Mouse (Mus musculus) B cell, adult 62 days (primary cell): ENCODE data around the gene Olfr1366. TPM values are rescaled to one million over a fixed set of nuclear protein-coding genes. Genes with fewer than 3 reads are reported as not detected.

Source experiments
- total RNA-seq: library from RNA; stranded (reverse); gene quantifications from 4 replicates; pipeline ENCODE4 v1.2.4, GENCODE M21; 2023

Gene Olfr1366
- total RNA-seq, result not detected in 4 replicates

DNA sequence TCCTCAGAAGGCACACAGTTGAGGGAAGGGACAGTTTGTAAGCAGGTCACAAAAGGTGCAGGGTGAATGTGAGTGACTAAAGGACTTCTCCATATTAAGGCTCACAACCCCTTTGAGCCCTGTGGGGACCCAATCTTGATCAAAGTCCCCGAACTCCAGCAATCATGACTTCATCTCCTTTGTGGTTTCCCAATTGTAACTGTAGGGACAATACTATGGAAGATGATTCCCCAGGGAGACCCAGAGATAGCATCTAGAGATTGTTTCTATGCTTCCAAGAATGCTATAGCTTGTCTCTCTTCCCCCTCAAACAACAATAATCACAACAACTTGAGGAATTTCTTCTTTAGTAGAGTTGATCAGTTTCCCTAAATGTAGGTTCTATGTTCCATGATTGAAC lies at the start of gene Olfr1366:
Olfr1366 (minus strand) TSS at position 101 of the 400 bp plus-strand sequence.

DNA sequence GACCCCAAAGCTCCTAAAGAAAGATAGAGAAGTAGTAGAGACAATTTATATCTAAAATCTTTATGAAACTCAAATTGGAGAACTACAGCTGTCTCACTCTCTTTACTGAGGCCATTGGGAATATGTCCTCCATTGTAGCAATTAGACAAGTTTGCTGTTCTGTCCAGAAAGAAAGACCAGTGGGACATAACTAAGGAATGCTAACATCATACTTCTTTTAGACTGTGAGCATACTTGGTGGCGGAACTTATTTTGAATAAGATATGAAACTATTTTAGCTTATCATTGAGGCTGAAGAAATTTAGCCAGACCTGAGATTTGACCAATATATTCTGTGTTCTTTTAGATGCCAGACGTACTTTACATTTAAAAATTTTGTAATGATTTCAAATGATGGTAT lies 39.1 kb upstream of the Olfr1366 start, which contains the start of gene Olfr1364:
Olfr1364 (minus strand) TSS at position 101 of the 400 bp plus-strand sequence.

DNA sequence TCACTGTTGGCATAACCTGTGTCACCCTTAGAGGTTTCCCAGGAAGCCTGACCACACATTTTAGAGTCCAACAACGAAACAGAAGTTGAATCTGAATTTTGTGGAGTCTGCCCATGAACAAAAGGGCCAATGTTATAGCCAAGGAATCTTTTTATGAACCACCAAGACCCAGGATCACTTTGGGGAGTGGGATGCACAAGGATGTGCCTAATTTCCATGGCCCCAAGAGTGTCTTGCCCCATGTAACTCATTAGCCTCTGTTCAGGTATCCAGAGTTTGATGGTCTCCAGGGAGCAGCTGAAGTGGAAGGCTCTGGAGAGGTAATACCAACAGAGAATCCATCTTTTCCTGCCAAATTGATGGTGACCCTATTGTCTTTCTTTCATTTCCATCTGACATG lies 17.2 kb upstream of the Olfr1366 start, which contains the start of gene Olfr1535:
Olfr1535 (minus strand) TSS at position 101 of the 400 bp plus-strand sequence.

DNA sequence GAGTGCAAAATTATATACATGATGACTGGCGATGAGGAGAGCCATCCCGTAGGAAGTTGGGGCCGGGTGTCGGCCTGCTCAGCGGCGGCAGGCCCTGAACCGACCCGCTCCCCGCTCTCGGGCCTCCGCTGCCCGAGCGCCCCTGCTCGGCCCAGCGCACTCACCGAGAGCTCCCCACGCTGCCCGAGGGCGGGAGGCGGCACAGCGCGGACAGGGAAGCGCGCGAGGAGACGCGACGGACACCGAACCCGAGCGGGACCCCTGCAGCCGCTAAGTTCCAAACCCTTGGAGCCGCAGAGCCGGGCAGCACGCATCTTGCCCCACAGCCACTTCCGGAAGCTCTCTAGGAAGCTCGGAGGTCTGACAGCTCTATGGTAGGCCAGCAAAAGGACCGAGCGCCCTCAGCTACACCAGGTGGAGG lies 11.8 kb downstream of the Olfr1366 start, which contains the start of gene Zkscan8:
Zkscan8 (minus strand) TSS at position 340 of the 421 bp plus-strand sequence.

DNA sequence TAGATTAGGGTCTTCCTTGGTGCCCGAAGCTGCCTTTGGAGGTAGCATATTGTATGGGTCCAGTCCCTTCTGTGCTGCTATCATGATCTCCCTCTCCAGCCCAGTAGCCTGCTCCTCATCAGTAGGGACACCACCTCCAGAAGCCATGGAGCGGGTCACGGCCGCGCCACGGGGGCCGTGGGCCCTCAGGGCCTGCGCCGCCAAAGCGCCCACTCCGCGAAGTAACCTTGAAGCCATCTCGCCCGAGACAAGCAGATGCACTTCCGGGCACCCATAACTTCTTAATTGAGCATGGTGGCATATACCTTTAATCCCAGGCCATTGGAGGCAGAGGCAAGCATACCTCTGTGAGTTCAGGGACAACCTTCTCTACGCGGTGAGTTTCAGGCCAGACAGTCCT lies 41.4 kb downstream of the Olfr1366 start, which contains the start of gene Gm11273:
Gm11273 (minus strand) TSS at position 237 of the 400 bp plus-strand sequence.

DNA sequence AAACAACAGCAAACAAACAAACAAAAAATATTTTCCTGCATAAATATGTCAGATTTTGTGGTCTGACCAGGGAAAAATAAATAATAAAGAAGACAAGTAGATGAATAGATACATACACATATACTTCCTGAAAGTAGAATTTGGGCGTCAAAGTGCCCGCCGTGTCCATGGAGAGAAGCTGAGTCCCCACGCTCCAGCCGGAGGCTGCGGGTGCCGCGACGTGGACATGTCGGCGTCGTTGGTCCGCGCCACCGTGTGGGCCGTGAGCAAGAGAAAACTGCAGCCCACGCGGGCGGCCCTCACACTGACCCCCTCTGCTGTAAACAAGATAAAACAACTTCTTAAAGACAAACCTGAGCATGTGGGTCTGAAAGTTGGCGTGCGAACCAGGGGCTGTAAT lies 47.5 kb downstream of the Olfr1366 start, which contains the start of gene AK157302:
AK157302 (plus strand) TSS at position 144 of the 400 bp plus-strand sequence.

Other genes with a start within 250 kb of the Olfr1366 start
- not detected in 4 replicates for gene Gpx6, start 230.7 kb downstream of the Olfr1366 start, total RNA-seq
- not detected in 4 replicates for gene Olfr1367, start 195.9 kb downstream of the Olfr1366 start, total RNA-seq
- 0.75 to 1.9 TPM (median 1.4 TPM) in 4 replicates for gene Zscan12, start 180.0 kb downstream of the Olfr1366 start, total RNA-seq
- 49.3 to 57.9 TPM (median 53.2 TPM) in 4 replicates for gene Zkscan3, start 140.1 kb downstream of the Olfr1366 start, total RNA-seq
- 0.36 to 0.76 TPM (median 0.46 TPM) in 3 of 4 replicates, not detected in the other for gene Pgbd1, start 101.8 kb downstream of the Olfr1366 start, total RNA-seq
- 36.6 to 38.1 TPM (median 37.6 TPM) in 4 replicates for gene Zscan26, start 89.1 kb downstream of the Olfr1366 start, total RNA-seq
- gene Nkapl, start 74.3 kb downstream of the Olfr1366 start, total RNA-seq, result not detected in 4 replicates
- gene Zkscan4, start 63.9 kb downstream of the Olfr1366 start, total RNA-seq, result not detected in 4 replicates
- gene Gm10065, start 63.4 kb downstream of the Olfr1366 start, total RNA-seq, result not detected in 4 replicates
- gene AK157302, start 47.6 kb downstream of the Olfr1366 start, total RNA-seq, result 6.7 to 8.4 TPM (median 7.2 TPM) in 4 replicates
- gene Gm11273, start 41.4 kb downstream of the Olfr1366 start, total RNA-seq, result 10.4 to 24.0 TPM (median 18.4 TPM) in 4 replicates
- 7.7 to 11.4 TPM (median 10.3 TPM) in 4 replicates for gene Zkscan8, start 11.7 kb downstream of the Olfr1366 start, total RNA-seq
- gene Olfr1535, start 17.1 kb upstream of the Olfr1366 start, total RNA-seq, result not detected in 4 replicates
- gene Olfr1364, start 39.0 kb upstream of the Olfr1366 start, total RNA-seq, result not detected in 4 replicates
- gene Olfr1362, start 71.2 kb upstream of the Olfr1366 start, total RNA-seq, result not detected in 4 replicates
- gene Olfr11, start 99.7 kb upstream of the Olfr1366 start, total RNA-seq, result not detected in 4 replicates
- gene Olfr1361, start 120.6 kb upstream of the Olfr1366 start, total RNA-seq, result not detected in 4 replicates
- not detected in 4 replicates for gene Olfr1360, start 134.6 kb upstream of the Olfr1366 start, total RNA-seq
- gene Olfr1359, start 155.3 kb upstream of the Olfr1366 start, total RNA-seq, result not detected in 4 replicates
- gene Hist1h2bl, start 173.3 kb upstream of the Olfr1366 start, total RNA-seq, result 60.5 to 95.6 TPM (median 91.5 TPM) in 4 replicates
- gene Hist1h2ai, start 173.6 kb upstream of the Olfr1366 start, total RNA-seq, result 86.2 to 128 TPM (median 105 TPM) in 4 replicates
- 124 to 146 TPM (median 132 TPM) in 4 replicates for gene Hist1h3h, start 174.9 kb upstream of the Olfr1366 start, total RNA-seq
- gene Hist1h2bm, start 179.2 kb upstream of the Olfr1366 start, total RNA-seq, result 7.8 to 14.0 TPM (median 11.2 TPM) in 4 replicates
- gene Hist1h4j, start 192.3 kb upstream of the Olfr1366 start, total RNA-seq, result 13.5 to 16.8 TPM (median 15.9 TPM) in 4 replicates
- 235 to 385 TPM (median 353 TPM) in 4 replicates for gene Hist1h4k, start 207.7 kb upstream of the Olfr1366 start, total RNA-seq
- 33.5 to 52.3 TPM (median 43.6 TPM) in 4 replicates for gene Hist1h2ak, start 211.0 kb upstream of the Olfr1366 start, total RNA-seq
- 76.0 to 118 TPM (median 87.0 TPM) in 4 replicates for gene Hist1h2bn, start 211.3 kb upstream of the Olfr1366 start, total RNA-seq
- 55.1 to 70.5 TPM (median 62.8 TPM) in 4 replicates for gene Hist1h1b, start 237.8 kb upstream of the Olfr1366 start, total RNA-seq
- 183 to 227 TPM (median 189 TPM) in 4 replicates for gene Hist1h3i, start 240.6 kb upstream of the Olfr1366 start, total RNA-seq
- gene Hist1h2an, start 244.4 kb upstream of the Olfr1366 start, total RNA-seq, result 30.2 to 44.7 TPM (median 33.5 TPM) in 4 replicates
- 32.1 to 51.1 TPM (median 41.4 TPM) in 4 replicates for gene Hist1h2bp, start 244.7 kb upstream of the Olfr1366 start, total RNA-seq